Mouse (Mus musculus) olfactory bulb, adult 2 months (tissue): Measurements from ENCODE around the gene Timm10. TPM values are rescaled to one million over a fixed set of nuclear protein-coding genes. Genes with fewer than 3 reads are reported as not detected.
"Not testable (repeated sequence)": the region's sequence is repeated elsewhere in the genome, so short reads cannot be mapped to it uniquely, and the experiment has no call there.

ENCODE experiments used
- H3K27ac ChIP-seq: fragments of 200-500 bp; 2 replicates; pipeline ENCODE4 v1.5.1; 2012; ENCODE audit warnings: low read depth, low read length; ENCODE audit not compliant: insufficient read depth
- H3K4me1 ChIP-seq: fragments of 200-500 bp; 2 replicates; pipeline ENCODE4 v1.6.1; 2012; ENCODE audit warnings: low read length; ENCODE audit not compliant: control insufficient read depth, insufficient read depth
- H3K4me3 ChIP-seq: fragments of 200-500 bp; 2 replicates; pipeline ENCODE4 v1.5.1; 2012; ENCODE audit warnings: mild to moderate bottlenecking, low read depth, low read length, moderate library complexity; ENCODE audit not compliant: insufficient read depth
- CTCF ChIP-seq: fragments of 200-500 bp; IDR thresholded peaks from 2 replicates; pipeline ENCODE4 v1.5.1; 2012; ENCODE audit warnings: low read depth, mild to moderate bottlenecking, low read length, moderate library complexity; ENCODE audit not compliant: insufficient read depth
- POLR2A ChIP-seq: fragments of 200-500 bp; IDR thresholded peaks from 2 replicates; pipeline ENCODE4 v1.6.1; 2012; ENCODE audit warnings: mild to moderate bottlenecking, low read depth, low read length, moderate library complexity; ENCODE audit not compliant: insufficient read depth
- WGBS: fragments of 180-500 bp; shearing (Covaris S2); methylation state at CpG from one replicate; pipeline ENCODE4 v1.1.7; 2018; 5-methylcytosine and 5-hydroxymethylcytosine counted together
- polyA plus RNA-seq: library from polyadenylated mRNA; stranded (reverse); fragments of >200 nt; gene quantifications from 2 replicates; pipeline ENCODE4 v1.2.4, GENCODE M21; 2012; ENCODE audit warnings: low replicate concordance; ENCODE audit not compliant: missing spikeins, insufficient read depth, insufficient read length

The Timm10 gene
- polyA plus RNA-seq, 1 experiment = not detected

DNA sequence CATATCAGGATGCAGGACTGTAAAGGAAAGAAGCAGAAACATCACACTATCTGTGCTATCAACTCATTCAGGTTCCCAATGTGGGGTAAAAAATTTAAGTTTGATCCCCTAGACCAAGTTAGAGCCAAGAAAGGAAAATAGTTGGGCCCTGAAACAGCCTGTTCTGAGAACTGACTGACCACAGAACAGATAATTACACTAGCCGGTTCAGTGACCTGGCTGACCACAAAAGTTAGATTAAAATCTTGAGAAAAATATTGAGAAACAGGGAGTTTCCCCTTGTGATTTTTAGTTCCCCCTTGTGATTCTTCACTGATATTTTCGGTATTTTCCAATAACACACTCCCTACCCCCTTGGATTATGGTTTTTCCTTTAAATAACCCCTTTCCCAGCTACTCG is 32.9 kb upstream of the Timm10 start:
- Histone ChIP-seq H3K4me1 (peaks cover 4% of the 10 kb centered on the region; the same call in 1 of the 2 replicates), H3K27ac (no peak overlapping the region), H3K4me3 (no peak overlapping the region)
- whole genome bisulfite sequencing = 87% methylated on average over 3 of the region's 3 CpGs
- TF ChIP-seq POLR2A = no peak
- no peak for TF ChIP-seq CTCF

DNA sequence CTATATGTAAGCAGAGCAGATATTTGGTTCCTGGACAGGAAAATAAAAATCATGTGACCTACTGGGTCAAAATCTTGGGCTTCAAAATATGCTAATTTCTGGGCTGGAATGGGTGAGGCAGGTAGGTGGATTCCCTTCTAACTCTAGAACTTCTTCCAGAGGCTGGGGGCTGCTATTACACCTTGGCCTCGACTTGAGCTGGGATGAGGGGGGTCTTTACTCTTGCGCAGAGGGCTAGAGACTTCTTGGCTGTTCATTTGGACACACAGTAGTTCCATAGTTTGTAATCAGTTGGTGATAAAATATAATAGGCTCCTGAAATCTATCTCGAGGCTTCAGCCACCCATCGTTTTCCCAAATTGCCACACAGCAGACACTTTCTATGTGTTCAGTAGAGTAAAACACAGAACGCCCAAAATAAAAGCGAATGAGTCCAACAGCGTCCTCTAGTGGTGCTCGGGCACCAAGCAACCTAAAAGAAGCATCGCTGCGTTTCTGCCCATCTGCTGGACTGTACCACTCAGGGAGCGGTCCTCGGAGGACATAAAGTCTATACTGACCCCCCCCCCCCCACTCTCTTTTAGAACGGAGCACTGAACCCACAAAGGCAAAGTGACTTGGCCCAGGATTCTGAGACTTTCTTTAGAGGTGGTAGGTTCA is 28.8 kb upstream of the Timm10 start:
- Histone ChIP-seq H3K27ac (0 out of 2 replicates have a peak overlapping the region, but pooled peaks have one; percentile 24), H3K4me3 (peak overlapping the region; percentile 71), H3K4me1 (peaks cover 4% of the 10 kb centered on the region; the same call in 1 of the 2 replicates)
- WGBS = 6% methylated on average over 13 of the region's 13 CpGs
- no peak for TF ChIP-seq POLR2A
- TF ChIP-seq CTCF = peak; percentile 54

DNA sequence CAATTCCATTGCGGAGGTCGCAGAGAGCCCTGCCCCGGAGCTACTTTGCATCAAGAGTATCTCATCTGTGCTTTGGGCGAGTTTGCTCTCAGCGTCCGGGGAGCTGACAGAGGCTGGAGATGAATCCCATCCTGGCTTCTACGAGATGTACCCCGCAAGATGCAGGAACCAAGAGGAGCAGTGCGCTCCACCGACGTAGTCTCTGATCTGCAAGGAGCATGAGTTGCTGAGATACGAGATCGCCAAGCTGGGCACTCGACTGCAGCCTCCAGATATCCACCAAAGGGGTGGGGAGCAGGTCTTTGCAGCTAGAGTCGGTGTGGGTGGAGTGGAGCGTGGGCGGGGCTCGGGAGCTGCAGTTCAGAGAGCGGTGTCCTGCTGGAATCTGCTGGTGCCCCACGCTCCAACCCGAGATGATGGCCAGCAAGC is 28.3 kb upstream of the Timm10 start, which contains the start of gene Ube2l6:
TSS of gene Ube2l6 (plus strand) at position 336 of the 429 bp plus-strand sequence.
- H3K4me1 ChIP-seq = peaks cover 4% of the 10 kb centered on the region; the same call in 1 of the 2 replicates
- no peak for TF ChIP-seq CTCF
- TF ChIP-seq POLR2A = no peak
- WGBS = under 1% methylated on average over 21 of the region's 21 CpGs
- 0 out of 2 replicates have a peak within 1 kb of the TSS, but pooled peaks have one; percentile 24 for H3K27ac ChIP-seq
- peak within 1 kb of the TSS; percentile 71 for H3K4me3 ChIP-seq

DNA sequence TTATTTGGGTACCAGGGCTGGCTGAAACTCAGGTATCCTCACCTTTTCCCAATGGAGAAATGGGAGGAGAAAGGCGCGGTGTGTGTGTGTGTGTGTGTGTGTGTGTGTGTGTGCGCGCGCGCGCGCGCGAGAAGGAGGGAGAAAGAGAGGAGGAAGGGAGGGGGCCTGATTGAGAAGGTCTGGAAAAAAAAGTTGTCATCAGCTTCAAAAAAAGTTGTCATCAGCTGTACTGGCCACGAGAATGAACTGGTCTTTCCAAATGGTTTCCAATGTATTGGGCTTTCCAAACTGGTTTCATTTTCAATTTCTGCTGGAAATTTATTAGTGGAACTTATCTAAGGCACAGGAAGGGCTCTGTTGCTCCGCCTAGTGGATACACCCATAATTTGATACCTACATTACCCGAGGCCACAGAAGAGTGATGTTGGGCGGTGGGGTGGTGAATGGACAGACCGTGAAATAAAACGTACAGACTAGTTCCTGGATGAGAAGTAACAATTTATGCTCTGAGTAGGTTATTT is 27.7 kb upstream of the Timm10 start:
- Histone ChIP-seq H3K27ac (no peak overlapping the region), H3K4me1 (peaks cover 4% of the 10 kb centered on the region; the same call in 1 of the 2 replicates), H3K4me3 (peak overlapping the region; percentile 71)
- TF ChIP-seq CTCF (no peak), POLR2A (no peak)
- WGBS = 1% methylated on average over 16 of the region's 16 CpGs

DNA sequence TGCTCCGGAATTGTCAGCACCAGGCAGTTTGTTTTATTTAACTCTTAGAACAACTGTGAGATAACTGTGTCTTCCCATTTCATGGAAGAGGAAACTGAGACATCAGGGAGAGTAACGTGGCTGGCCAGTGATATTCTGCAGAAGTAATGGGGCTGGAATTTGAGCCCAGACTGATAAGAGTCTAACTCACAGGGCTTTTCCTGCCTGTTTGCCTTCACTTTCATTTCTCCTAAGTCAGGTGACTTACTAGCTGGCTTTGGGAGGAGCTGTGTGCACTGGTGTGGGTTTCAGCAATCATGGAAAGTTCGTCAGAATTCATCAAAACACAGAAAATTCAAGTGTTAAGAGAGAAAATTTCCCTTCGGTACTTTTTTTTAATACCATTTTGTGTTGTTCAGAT is 26.5 kb upstream of the Timm10 start:
- Histone ChIP-seq H3K27ac (no peak overlapping the region), H3K4me3 (no peak overlapping the region), H3K4me1 (peaks cover 4% of the 10 kb centered on the region; the same call in 1 of the 2 replicates)
- 90% methylated on average over 4 of the region's 4 CpGs for WGBS
- TF ChIP-seq POLR2A (no peak), CTCF (no peak)

DNA sequence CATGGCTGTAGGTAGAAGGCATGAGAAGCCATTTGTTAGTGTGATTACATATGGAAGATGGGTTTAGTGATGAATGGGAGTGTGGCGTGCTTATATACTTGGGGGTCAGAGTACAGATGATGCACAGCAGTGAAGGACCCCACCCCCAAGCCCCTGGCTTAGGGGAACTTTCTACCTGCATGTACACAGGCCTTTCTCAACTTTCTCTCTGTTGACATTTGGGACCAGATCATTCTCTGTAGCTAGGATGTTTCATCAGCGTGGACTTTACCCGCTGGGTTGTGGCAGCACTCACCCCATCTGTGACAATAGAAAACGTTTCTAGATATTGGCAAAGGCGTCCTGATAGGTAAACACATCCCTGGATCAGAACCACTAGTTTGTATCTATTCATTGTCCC is 25.6 kb upstream of the Timm10 start:
- not testable (repeated sequence) for H3K4me3 ChIP-seq, H3K4me1 ChIP-seq, H3K27ac ChIP-seq
- WGBS = 92% methylated on average over 5 of the region's 5 CpGs

DNA sequence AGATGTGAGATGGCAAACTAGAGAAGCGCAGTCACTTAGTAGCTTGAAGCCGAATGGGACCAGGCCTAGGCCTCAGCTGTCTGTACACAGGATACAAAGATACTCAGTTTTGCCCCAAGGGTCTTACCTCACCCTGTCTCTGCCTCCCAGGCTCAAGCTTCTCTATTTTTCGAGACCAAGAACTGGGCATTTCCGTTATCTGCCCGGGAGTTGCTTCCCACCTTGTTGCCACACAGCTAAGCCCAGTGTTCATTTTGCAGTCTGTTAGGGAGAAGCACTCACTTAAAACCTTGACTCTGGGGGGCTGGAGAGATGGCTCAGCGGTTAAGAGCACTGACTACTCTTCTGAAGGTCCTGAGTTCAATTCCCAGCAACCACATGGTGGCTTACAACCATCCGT is 22.8 kb upstream of the Timm10 start:
- WGBS = 92% methylated on average over 7 of the region's 7 CpGs

DNA sequence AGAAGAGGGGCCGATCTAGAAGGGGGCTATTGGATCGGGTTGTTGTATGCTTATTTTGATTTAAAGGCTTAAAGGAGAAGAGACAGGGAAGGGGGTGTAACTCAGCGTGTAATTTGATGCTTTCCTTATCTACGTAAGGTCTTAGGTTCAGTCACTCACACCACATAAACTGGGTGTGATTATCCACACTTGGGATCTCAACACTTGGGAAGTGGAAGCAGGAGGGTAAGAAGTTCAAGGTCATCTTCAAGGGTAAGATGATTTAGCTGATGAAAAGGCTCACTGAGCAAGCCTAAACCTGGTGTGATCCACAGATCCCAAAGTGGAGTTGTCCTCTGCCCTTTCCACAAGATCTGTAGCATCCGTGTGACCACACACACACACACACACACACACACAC is 20.3 kb upstream of the Timm10 start:
- 86% methylated on average over 5 of the region's 5 CpGs for WGBS
- Histone ChIP-seq H3K27ac (no peak overlapping the region), H3K4me3 (no peak overlapping the region), H3K4me1 (peaks cover 6% of the 10 kb centered on the region)
- TF ChIP-seq CTCF (no peak), POLR2A (no peak)

More for the DNA sequence above, 22.8 kb upstream of the Timm10 start:
- TF ChIP-seq CTCF (no peak), POLR2A (no peak)
- no peak overlapping the region for H3K4me3 ChIP-seq
- H3K4me1 ChIP-seq = no peaks in the 10 kb centered on the region
- no peak overlapping the region for H3K27ac ChIP-seq

DNA sequence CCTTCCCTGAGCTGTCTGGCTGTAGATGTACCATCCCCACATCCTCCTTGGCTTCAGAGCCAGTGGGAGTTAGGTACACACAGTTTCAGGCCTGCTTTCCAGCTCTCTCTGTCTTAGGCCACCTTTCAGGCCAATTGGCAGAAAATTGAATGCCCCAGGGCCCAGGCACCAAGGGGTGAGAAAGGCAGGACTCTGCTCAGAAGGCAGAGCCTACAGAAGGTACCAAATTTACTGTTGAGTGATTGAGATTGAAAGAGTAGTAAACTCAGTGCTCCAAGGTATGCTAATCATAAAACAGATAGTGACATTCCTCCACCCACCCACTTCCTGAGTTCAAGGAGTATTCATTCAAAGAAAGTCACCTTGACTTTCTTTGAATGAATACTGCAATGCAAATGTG is 17.5 kb upstream of the Timm10 start:
- Histone ChIP-seq H3K4me3 (no peak overlapping the region), H3K4me1 (peaks cover 6% of the 10 kb centered on the region), H3K27ac (no peak overlapping the region)
- TF ChIP-seq POLR2A (no peak), CTCF (no peak)

DNA sequence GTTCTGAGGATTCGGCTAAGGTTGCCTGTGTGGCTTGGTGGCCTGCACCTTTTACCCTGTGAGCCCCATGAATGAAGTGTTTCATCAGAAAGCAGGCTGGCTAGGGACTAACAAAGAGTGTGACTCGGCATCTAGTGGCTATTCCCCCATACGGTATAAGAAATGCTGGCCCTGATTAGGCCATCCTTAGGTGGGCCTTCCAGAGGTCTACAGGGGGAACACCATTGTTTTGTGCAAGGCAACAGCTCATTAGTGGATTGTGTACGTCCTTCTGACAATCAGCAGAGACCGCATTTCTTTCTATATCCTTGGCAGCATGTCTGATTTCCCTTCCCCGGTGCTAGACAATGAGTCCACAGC is 16.3 kb upstream of the Timm10 start:
- Histone ChIP-seq H3K27ac (no peak overlapping the region), H3K4me1 (peaks cover 6% of the 10 kb centered on the region), H3K4me3 (no peak overlapping the region)
- WGBS = 62% methylated on average over 6 of the region's 6 CpGs
- TF ChIP-seq POLR2A = no peak
- no peak for TF ChIP-seq CTCF
